8 mouse cellular contexts compared by ENCODE assay signal in genomic region chr12:91748241-91748865, GRCm38 (mm10). TPM values are rescaled to one million over a fixed set of nuclear protein-coding genes. Genes with fewer than 3 reads are reported as not detected.
DNase-seq lines count a peak whose midpoint lies in the region; ATAC-seq and TF ChIP-seq lines count a peak whose summit lies in the region.

No protein-coding gene starts in this region.

- in situ Hi-C loops in Patski (cut with MboI; ENCODE audit: low pct_unique_long_range_greater_than_20kb) = loop anchor here (5.0 kb wide), 1 partner anchor 34 kb away; no protein-coding TSS in a partner anchor

- TF ChIP-seq CTCF in hindbrain, postnatal 0 days (IDR thresholded peaks at IDR 0.05; ENCODE audit: low read depth) = no peak
- no peak for TF ChIP-seq CTCF in Patski (IDR thresholded peaks at IDR 0.05)
- no peak for TF ChIP-seq CTCF in embryonic fibroblast, embryonic 13.5 days (IDR thresholded peaks at IDR 0.05; ENCODE audit: borderline replicate concordance, insufficient read depth, low read length)

- no peak for TF ChIP-seq POLR2A in embryonic fibroblast, embryonic 13.5 days (IDR thresholded peaks at IDR 0.05; ENCODE audit: low read depth, low read length)

- intact Hi-C loops in left cerebral cortex, postnatal 14 days (cut with DNase I) = no loop called here

- peaks cover 12% of the 10 kb centered on the region for H3K4me1 ChIP-seq in hindbrain, postnatal 0 days (ENCODE audit: insufficient read depth, low read length)
- H3K4me1 ChIP-seq in hindbrain, embryonic 14.5 days (replicated peaks; ENCODE audit: control insufficient read depth, insufficient read depth, low read length) = no peaks in the 10 kb centered on the region; the same call in none of the 2 replicates
- H3K4me1 ChIP-seq in embryonic fibroblast, embryonic 13.5 days (ENCODE audit: control insufficient read depth, insufficient read depth, low read length) = peaks cover 5% of the 10 kb centered on the region; the same call in 1 of the 2 replicates
- peaks cover 28% of the 10 kb centered on the region for H3K4me1 ChIP-seq in midbrain, embryonic 13.5 days (replicated peaks)

- H3K9me3 ChIP-seq in hindbrain, postnatal 0 days (ENCODE audit: low read length) = no peaks in the 10 kb centered on the region
- H3K9me3 ChIP-seq in hindbrain, embryonic 14.5 days (ENCODE audit: control insufficient read depth, low read length) = no peaks in the 10 kb centered on the region
- H3K9me3 ChIP-seq in midbrain, embryonic 13.5 days = no peaks in the 10 kb centered on the region

- 46% methylated on average over 18 of the region's 18 CpGs for WGBS in hindbrain, postnatal 0 days
- 54% methylated on average over 18 of the region's 18 CpGs for WGBS in hindbrain, embryonic 14.5 days
- 76% methylated on average over 18 of the region's 18 CpGs for WGBS in midbrain, embryonic 13.5 days

- peak; percentile 38; the same call in 1 of the 2 replicates for ATAC-seq in hindbrain, postnatal 0 days
- ATAC-seq in hindbrain, embryonic 14.5 days (ENCODE audit: low FRiP score) = no peak
- ATAC-seq in Patski = peak; percentile 48
- no peak for ATAC-seq in midbrain, embryonic 13.5 days

- DNase-seq in hindbrain, postnatal 0 days (ENCODE audit: low spot score) = peak; percentile 46
- no peak for DNase-seq in hindbrain, embryonic 14.5 days (ENCODE audit: low spot score)
- peak; percentile 63 for DNase-seq in Patski (ENCODE audit: low read depth, low spot score)
- DNase-seq in left cerebral cortex, postnatal 14 days (ENCODE audit: low spot score in 2 of 2) = peak; percentile 73 to 87
- DNase-seq in right cerebral cortex, postnatal 36 days (ENCODE audit: low spot score in 2 of 2) = peak; percentile 77 to 81
- DNase-seq in c-Kit-positive CD71-positive TER-119-positive erythroid progenitor cells, embryonic 14.5 days (ENCODE audit: low spot score) = no peak

- CTCF ChIA-PET in Patski (lab: Charles Lee) = interaction anchor here (1.0 kb wide), 1 partner anchor 14 kb away, joined by 3 read pairs; no protein-coding TSS in a partner anchor

- H3K4me3 ChIP-seq in hindbrain, postnatal 0 days (ENCODE audit: low read length) = no peak overlapping the region
- H3K4me3 ChIP-seq in hindbrain, embryonic 14.5 days (replicated peaks; ENCODE audit: low read length) = no peak overlapping the region
- H3K4me3 ChIP-seq in embryonic fibroblast, embryonic 13.5 days (ENCODE audit: insufficient read depth, low read length) = no peak overlapping the region
- no peak overlapping the region for H3K4me3 ChIP-seq in midbrain, embryonic 13.5 days (replicated peaks)

- H3K36me3 ChIP-seq in hindbrain, postnatal 0 days (ENCODE audit: insufficient read depth, low read length) = no peaks in the 10 kb centered on the region
- no peaks in the 10 kb centered on the region for H3K36me3 ChIP-seq in hindbrain, embryonic 14.5 days (replicated peaks; ENCODE audit: control insufficient read depth, insufficient read depth)
- H3K36me3 ChIP-seq in midbrain, embryonic 13.5 days = no peaks in the 10 kb centered on the region

- no peak overlapping the region for H3K27ac ChIP-seq in hindbrain, postnatal 0 days
- H3K27ac ChIP-seq in hindbrain, embryonic 14.5 days = no peak overlapping the region
- peak overlapping the region; percentile 11; the same call in 1 of the 2 replicates for H3K27ac ChIP-seq in embryonic fibroblast, embryonic 13.5 days (ENCODE audit: insufficient read depth, low read length)
- H3K27ac ChIP-seq in midbrain, embryonic 13.5 days = no peak overlapping the region

- H3K27me3 ChIP-seq in hindbrain, postnatal 0 days (ENCODE audit: insufficient read depth, low read length) = no peaks in the 10 kb centered on the region
- no peaks in the 10 kb centered on the region for H3K27me3 ChIP-seq in hindbrain, embryonic 14.5 days (ENCODE audit: control insufficient read depth, insufficient read depth, low read length)
- H3K27me3 ChIP-seq in Patski = no peaks in the 10 kb centered on the region
- H3K27me3 ChIP-seq in midbrain, embryonic 13.5 days = no peaks in the 10 kb centered on the region

- POLR2A ChIA-PET in Patski (lab: Charles Lee) = interaction anchor here (1.5 kb wide), 1 partner anchor 30 kb away, joined by 6 read pairs; no protein-coding TSS in a partner anchor

- H3K4me2 ChIP-seq in hindbrain, postnatal 0 days (ENCODE audit: low read depth, low read length) = no peak overlapping the region
- H3K4me2 ChIP-seq in hindbrain, embryonic 14.5 days (replicated peaks) = no peak overlapping the region
- H3K4me2 ChIP-seq in midbrain, embryonic 13.5 days (replicated peaks) = no peak overlapping the region

- no peak overlapping the region for H3K9ac ChIP-seq in hindbrain, postnatal 0 days (replicated peaks; ENCODE audit: low read length)
- no peak overlapping the region for H3K9ac ChIP-seq in hindbrain, embryonic 14.5 days
- no peak overlapping the region for H3K9ac ChIP-seq in midbrain, embryonic 13.5 days (replicated peaks)

RNA-seq across cellular contexts. Expression of gene Ston2, which starts 39.8 kb away (rescaled TPM):
- 21.9 and 22.0 TPM in 2 replicates for total RNA-seq in hindbrain, postnatal 0 days (2014; rRNA removed)
- polyA plus RNA-seq in hindbrain, postnatal 0 days (2015; fragmentation: Nextera tagmentation; extraction: Ambion mirVana) = 7.7 and 8.0 TPM in 2 replicates
- polyA plus RNA-seq in hindbrain, embryonic 14.5 days (2014; fragmentation: Nextera tagmentation; extraction: Ambion mirVana) = 9.0 and 9.5 TPM in 2 replicates
- 14.8 TPM for polyA plus RNA-seq in Patski (2021)
- 1.1 and 1.8 TPM in 2 replicates for polyA plus RNA-seq in embryonic fibroblast, embryonic 13.5 days (2011; ENCODE audit: insufficient read length, low read depth, missing spikeins)
- total RNA-seq in left cerebral cortex, postnatal 14 days (2021) = 10 to 100 TPM; 16.7 to 17.6 TPM
- 3.8 and 7.4 TPM in 2 replicates for polyA plus RNA-seq in midbrain, embryonic 13.5 days (2015; fragmentation: Nextera tagmentation; extraction: Ambion mirVana)

Comparison
In these comparisons a context has a peak if more than half of its experiments do, and no peak if none do; other contexts are left out.
1. ATAC-seq: peak in hindbrain, postnatal 0 days (single experiment) and Patski (single experiment); none in hindbrain, embryonic 14.5 days (single experiment) and midbrain, embryonic 13.5 days (single experiment).
2. DNase-seq: peak in hindbrain, postnatal 0 days (single experiment), Patski (single experiment), left cerebral cortex, postnatal 14 days (2 of 2) and right cerebral cortex, postnatal 36 days (2 of 2); none in hindbrain, embryonic 14.5 days (single experiment) and c-Kit-positive CD71-positive TER-119-positive erythroid progenitor cells, embryonic 14.5 days (single experiment).